8 mouse cellular contexts compared by ENCODE assay signal in the genomic region with DNA sequence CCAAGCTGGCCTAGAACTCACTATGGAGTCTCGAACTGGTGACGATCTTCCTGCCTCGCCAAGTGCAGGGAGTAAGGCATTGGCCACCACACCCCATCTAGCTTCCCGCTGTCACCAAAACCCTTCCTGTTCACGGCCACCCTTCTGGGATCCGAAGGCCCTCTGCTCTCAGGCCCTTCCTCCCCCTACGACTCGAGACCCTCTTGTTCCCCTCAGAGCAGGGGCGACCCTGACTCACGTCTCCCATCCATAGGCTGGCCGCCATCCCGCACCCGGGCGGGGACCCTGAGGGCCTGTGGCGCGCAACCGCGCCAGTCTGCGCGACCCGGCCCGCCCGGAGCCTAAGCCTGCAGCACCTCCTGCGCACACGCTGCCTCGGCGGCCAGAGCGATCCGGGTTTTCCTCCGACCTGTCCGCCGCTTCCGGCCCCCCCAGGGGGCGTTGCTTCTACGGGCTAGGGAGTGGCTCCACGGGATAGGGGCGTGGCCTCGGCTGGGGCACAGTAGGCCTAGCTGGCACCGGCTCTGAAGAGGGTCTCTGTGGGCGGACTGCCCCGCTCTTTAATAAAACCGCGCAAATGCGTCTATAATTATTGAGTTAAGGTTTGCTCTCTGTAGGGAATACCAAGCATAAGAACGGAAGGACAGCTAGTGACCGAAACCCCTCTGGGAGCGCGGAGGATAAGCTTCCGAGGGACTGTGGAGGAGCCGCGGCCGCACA. TPM values are rescaled to one million over a fixed set of nuclear protein-coding genes. Genes with fewer than 3 reads are reported as not detected.
DNase-seq lines count a peak whose midpoint lies in the region; ATAC-seq and TF ChIP-seq lines count a peak whose summit lies in the region.

Gene Trnau1ap (minus strand): TSS at position 424 of the 720 bp plus-strand sequence.

- peaks cover 2 to 3% of the 10 kb centered on the region in 2 experiments; a peak in 2 of 4 replicates for H3K4me1 ChIP-seq in ES-E14 (ENCODE audit: control insufficient read depth in 2 of 2, insufficient read depth in 2 of 2, low read length in 2 of 2, poor library complexity in 1 of 2)
- H3K4me1 ChIP-seq in forebrain, embryonic 15.5 days: peaks cover 11% of the 10 kb centered on the region
- peaks cover 9% of the 10 kb centered on the region for H3K4me1 ChIP-seq in lung, embryonic 15.5 days

- in situ Hi-C loops in ES-E14 (cut with MboI; ENCODE audit: low sequenced_read_pairs in 2 of 2, unreplicated experiment in 2 of 2): no loop called here

- peak; percentile 49 for TF ChIP-seq CTCF in layer of hippocampus, adult 2 months (conservative IDR thresholded peaks at IDR 0.05)

- DNase-seq in ES-E14 (ENCODE audit: low read depth, low spot score): peak; percentile 93
- DNase-seq in cerebellum, adult 11 months: peak; percentile 84
- peak; percentile 81 for DNase-seq in heart, postnatal 25 days (ENCODE audit: low spot score)
- peak; percentile 79 to 80 for DNase-seq in layer of hippocampus, adult 2 months (ENCODE audit: low spot score in 2 of 2)
- peak; percentile 84 for DNase-seq in ovary, adult 18-20 months (ENCODE audit: low spot score)
- DNase-seq in thymus, postnatal 0 days (ENCODE audit: low spot score): peak; percentile 89

- intact Hi-C loops in heart, postnatal 25 days (cut with DNase I): loop anchor here (2.0 kb wide), 1 partner anchor 20 kb away; no protein-coding TSS in a partner anchor

- H3K4me3 ChIP-seq in ES-E14 (ENCODE audit: insufficient read depth in 1 of 2, low read depth in 1 of 2, low read length in 2 of 2, poor library complexity in 1 of 2, severe bottlenecking in 1 of 2): peak within 1 kb of the TSS; percentile 88 to 99
- peak within 1 kb of the TSS; percentile 91 for H3K4me3 ChIP-seq in forebrain, embryonic 15.5 days
- H3K4me3 ChIP-seq in layer of hippocampus, adult 2 months: peak within 1 kb of the TSS; percentile 63
- H3K4me3 ChIP-seq in lung, embryonic 15.5 days: peak within 1 kb of the TSS; percentile 81

- no peaks in the 10 kb centered on the region for H3K9me3 ChIP-seq in ES-E14 (ENCODE audit: control insufficient read depth, insufficient read depth, low read depth, low read length)
- no peaks in the 10 kb centered on the region for H3K9me3 ChIP-seq in forebrain, embryonic 15.5 days
- no peaks in the 10 kb centered on the region for H3K9me3 ChIP-seq in lung, embryonic 15.5 days

- peak within 1 kb of the TSS; percentile 83; the same call in 1 of the 2 replicates for H3K27ac ChIP-seq in ES-E14 (ENCODE audit: insufficient read depth, low read depth, low read length, poor library complexity, severe bottlenecking)
- peak within 1 kb of the TSS; percentile 82 for H3K27ac ChIP-seq in forebrain, embryonic 15.5 days (replicated peaks)
- H3K27ac ChIP-seq in layer of hippocampus, adult 2 months: peak within 1 kb of the TSS; percentile 90
- peak within 1 kb of the TSS; percentile 95 for H3K27ac ChIP-seq in lung, embryonic 15.5 days

- no peaks in the 10 kb centered on the region for H3K27me3 ChIP-seq in forebrain, embryonic 15.5 days
- no peaks in the 10 kb centered on the region for H3K27me3 ChIP-seq in lung, embryonic 15.5 days

- ATAC-seq in forebrain, embryonic 15.5 days (replicated peaks): peak; percentile 98
- ATAC-seq in lung, embryonic 15.5 days (ENCODE audit: borderline replicate concordance, extremely low read depth, low FRiP score, low TSS enrichment): peak; percentile 97

- peak within 1 kb of the TSS; percentile 98 for H3K9ac ChIP-seq in ES-E14 (ENCODE audit: insufficient read depth, low read depth, low read length, poor library complexity, severe bottlenecking)
- peak within 1 kb of the TSS; percentile 90 for H3K9ac ChIP-seq in forebrain, embryonic 15.5 days (replicated peaks)
- H3K9ac ChIP-seq in lung, embryonic 15.5 days: peak within 1 kb of the TSS; percentile 97

- WGBS in forebrain, embryonic 15.5 days: under 1% methylated on average over 51 of the region's 52 CpGs
- under 1% methylated on average over 51 of the region's 52 CpGs for WGBS in lung, embryonic 15.5 days

- peaks cover 32% of the 10 kb centered on the region for H3K36me3 ChIP-seq in ES-E14 (ENCODE audit: control insufficient read depth, insufficient read depth, low read length, poor library complexity, severe bottlenecking)
- H3K36me3 ChIP-seq in forebrain, embryonic 15.5 days: peaks cover 37% of the 10 kb centered on the region
- peaks cover 41% of the 10 kb centered on the region for H3K36me3 ChIP-seq in lung, embryonic 15.5 days

- H3K4me2 ChIP-seq in forebrain, embryonic 15.5 days (replicated peaks): peak within 1 kb of the TSS; percentile 59
- H3K4me2 ChIP-seq in lung, embryonic 15.5 days: peak within 1 kb of the TSS; percentile 78

TF ChIP-seq in ES-E14, 5 proteins besides CTCF, POLR2A, EP300 and RAD21:
- TF ChIP-seq MAFK (IDR thresholded peaks at IDR 0.05; ENCODE audit: insufficient read depth, low read depth, low read length) (no peak), ZNF384 (IDR thresholded peaks at IDR 0.05; ENCODE audit: low read depth, low read length) (no peak), CHD2 (IDR thresholded peaks at IDR 0.05; ENCODE audit: low read depth, low read length) (no peak), HCFC1 (IDR thresholded peaks at IDR 0.05; ENCODE audit: borderline replicate concordance, insufficient read depth, low read length) (peak; percentile 75; the same call in 1 of the 2 replicates), ZC3H11A (IDR thresholded peaks at IDR 0.05; ENCODE audit: borderline replicate concordance, low read depth, low read length) (no peak)

RNA-seq across cellular contexts. Expression of gene Trnau1ap, which starts in this region (rescaled TPM):
- 48.6 and 61.8 TPM in 2 replicates for total RNA-seq in ES-E14 (2012; rRNA removed)
- 86.3 and 92.3 TPM in 2 replicates for polyA plus RNA-seq in forebrain, embryonic 15.5 days (2015; fragmentation: Nextera tagmentation; extraction: Ambion mirVana)
- 10 to 100 TPM; 22.2 to 23.7 TPM for total RNA-seq in heart, postnatal 25 days (2021)
- total RNA-seq in layer of hippocampus, adult 2 months (2021): 10 to 100 TPM; 20.7 to 26.0 TPM
- polyA plus RNA-seq in lung, embryonic 15.5 days (2015; fragmentation: Nextera tagmentation; extraction: Ambion mirVana): 67.2 and 75.0 TPM in 2 replicates
- 53.2 and 55.1 TPM in 2 replicates for polyA plus RNA-seq in thymus, postnatal 0 days (2015; fragmentation: Nextera tagmentation; extraction: Ambion mirVana)

Comparison
In these comparisons a context has a peak if more than half of its experiments do, and no peak if none do; other contexts are left out.
1. Peak in every context shown above with its lines: DNase-seq, ATAC-seq, H3K4me3 ChIP-seq and H3K27ac ChIP-seq.